Mouse (Mus musculus): ENCODE measurements around the gene Dlx4. TPM values are rescaled to one million over a fixed set of nuclear protein-coding genes. Genes with fewer than 3 reads are reported as not detected.

Dlx4 gene
- polyA plus RNA-seq, 1 experiment from 2014 or later: not detected

- Histone ChIP-seq H3K27ac (no peak overlapping the region), H3K36me3 (ENCODE audit: poor library complexity, severe bottlenecking) (no peaks in the 10 kb centered on the region), H3K27me3 (peaks cover 48% of the 10 kb centered on the region), H3K4me1 (no peaks in the 10 kb centered on the region), H3K4me3 (no peak overlapping the region), H3K4me2 (no peak overlapping the region), H3K9me3 (replicated peaks) (no peaks in the 10 kb centered on the region), H3K9ac (no peak overlapping the region)
- WGBS: 88% methylated on average over 2 of the region's 2 CpGs
- ATAC-seq: no peak
Measured at GRCm38 (mm10) chr11:95155511-95155910, 9.4 kb upstream of the Dlx4 start.

GRCm38 (mm10) chr11:95153681-95154080 lies 7.6 kb upstream of the Dlx4 start:
- 76% methylated on average over 5 of the region's 5 CpGs for WGBS
- H3K4me2 ChIP-seq: no peak overlapping the region
- no peaks in the 10 kb centered on the region for H3K4me1 ChIP-seq
- H3K36me3 ChIP-seq (ENCODE audit: poor library complexity, severe bottlenecking): no peaks in the 10 kb centered on the region
- no peak overlapping the region for H3K9ac ChIP-seq
- H3K27me3 ChIP-seq: peaks cover 66% of the 10 kb centered on the region
- H3K27ac ChIP-seq: no peak overlapping the region
- no peak overlapping the region for H3K4me3 ChIP-seq
- H3K9me3 ChIP-seq (replicated peaks): no peaks in the 10 kb centered on the region
- no peak for ATAC-seq

DNA sequence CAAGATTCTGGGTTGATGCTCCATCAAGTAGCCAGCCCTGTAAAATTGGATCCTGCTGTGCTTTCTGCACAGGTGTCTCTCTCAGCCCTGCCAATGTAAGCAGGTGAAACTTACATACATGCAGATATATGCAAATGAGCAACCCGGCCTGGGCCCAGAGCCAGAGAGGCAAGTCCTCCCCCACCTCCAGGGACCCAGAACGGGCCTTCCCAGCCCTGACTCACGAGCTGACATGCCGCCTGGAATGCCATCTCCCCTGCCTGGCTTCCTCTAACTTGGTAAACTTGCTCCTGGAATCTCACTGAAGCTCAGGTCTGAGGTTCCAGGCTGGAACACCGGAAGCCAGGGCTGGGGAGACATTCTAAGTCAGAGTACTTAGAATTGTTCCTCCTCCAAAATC lies 7.1 kb upstream of the Dlx4 start:
- Histone ChIP-seq H3K4me2 (no peak overlapping the region), H3K27me3 (peaks cover 71% of the 10 kb centered on the region), H3K9ac (no peak overlapping the region), H3K36me3 (ENCODE audit: poor library complexity, severe bottlenecking) (no peaks in the 10 kb centered on the region), H3K4me1 (no peaks in the 10 kb centered on the region), H3K27ac (no peak overlapping the region), H3K4me3 (no peak overlapping the region), H3K9me3 (replicated peaks) (no peaks in the 10 kb centered on the region)
- 29% methylated on average over 5 of the region's 5 CpGs for WGBS
- ATAC-seq: no peak

GRCm38 (mm10) chr11:95150269-95151049 lies 4.4 kb upstream of the Dlx4 start:
- ATAC-seq: no peak
- no peak overlapping the region for H3K4me3 ChIP-seq
- no peak overlapping the region for H3K27ac ChIP-seq
- H3K4me2 ChIP-seq: no peak overlapping the region
- 1% methylated on average over 33 of the region's 33 CpGs for WGBS
- peaks cover 9% of the 10 kb centered on the region for H3K4me1 ChIP-seq
- peaks cover 91% of the 10 kb centered on the region for H3K27me3 ChIP-seq
- no peaks in the 10 kb centered on the region for H3K36me3 ChIP-seq (ENCODE audit: poor library complexity, severe bottlenecking)
- no peaks in the 10 kb centered on the region for H3K9me3 ChIP-seq (replicated peaks)
- H3K9ac ChIP-seq: no peak overlapping the region

GRCm38 (mm10) chr11:95149462-95150268 lies 3.6 kb upstream of the Dlx4 start:
- 1% methylated on average over 27 of the region's 27 CpGs for WGBS
- Histone ChIP-seq H3K9me3 (replicated peaks) (no peaks in the 10 kb centered on the region), H3K27me3 (peaks cover 97% of the 10 kb centered on the region), H3K9ac (no peak overlapping the region), H3K27ac (no peak overlapping the region), H3K4me2 (no peak overlapping the region), H3K4me3 (no peak overlapping the region), H3K36me3 (ENCODE audit: poor library complexity, severe bottlenecking) (no peaks in the 10 kb centered on the region), H3K4me1 (peaks cover 17% of the 10 kb centered on the region)
- ATAC-seq: no peak

DNA sequence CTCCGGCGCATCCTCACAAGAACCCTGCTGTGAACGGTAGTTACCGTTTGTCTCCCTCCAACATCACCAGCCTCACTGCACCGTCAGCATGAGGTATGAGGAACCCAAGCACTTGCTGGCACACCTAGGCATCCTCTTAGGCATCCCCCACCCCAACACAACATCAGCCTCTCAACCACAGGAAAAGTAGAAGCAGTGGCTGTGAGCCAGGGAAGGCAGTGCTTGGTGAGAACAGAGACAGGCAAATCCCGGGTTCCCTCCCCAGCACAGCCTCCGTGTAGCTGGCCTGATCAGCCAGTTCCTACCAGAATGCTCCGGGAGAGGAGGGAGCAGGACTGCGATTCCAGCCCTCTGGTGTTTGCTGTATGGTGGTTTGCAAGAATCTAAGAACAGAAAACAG lies 2.7 kb upstream of the Dlx4 start:
- no peak for ATAC-seq
- no peaks in the 10 kb centered on the region for H3K9me3 ChIP-seq (replicated peaks)
- peaks cover 100% of the 10 kb centered on the region for H3K27me3 ChIP-seq
- no peaks in the 10 kb centered on the region for H3K36me3 ChIP-seq (ENCODE audit: poor library complexity, severe bottlenecking)
- no peak overlapping the region for H3K4me3 ChIP-seq
- H3K4me2 ChIP-seq: no peak overlapping the region
- no peak overlapping the region for H3K9ac ChIP-seq
- under 1% methylated on average over 9 of the region's 9 CpGs for WGBS
- H3K4me1 ChIP-seq: peaks cover 17% of the 10 kb centered on the region
- H3K27ac ChIP-seq: no peak overlapping the region

GRCm38 (mm10) chr11:95144946-95145483 lies 1.0 kb downstream of the Dlx4 start:
- no peak for ATAC-seq
- Histone ChIP-seq H3K4me3 (peak overlapping the region; percentile 39), H3K4me1 (peaks cover 23% of the 10 kb centered on the region), H3K27me3 (peaks cover 99% of the 10 kb centered on the region), H3K4me2 (peak overlapping the region; percentile 68), H3K27ac (no peak overlapping the region), H3K36me3 (ENCODE audit: poor library complexity, severe bottlenecking) (no peaks in the 10 kb centered on the region), H3K9ac (no peak overlapping the region), H3K9me3 (replicated peaks) (no peaks in the 10 kb centered on the region)
- WGBS: under 1% methylated on average over 34 of the region's 34 CpGs

GRCm38 (mm10) chr11:95144091-95144945 lies 1.7 kb downstream of the Dlx4 start:
- WGBS: 4% methylated on average over 9 of the region's 9 CpGs
- peaks cover 26% of the 10 kb centered on the region for H3K4me1 ChIP-seq
- ATAC-seq: no peak

GRCm38 (mm10) chr11:95143663-95144062 lies 2.4 kb downstream of the Dlx4 start:
- H3K9me3 ChIP-seq (replicated peaks): no peaks in the 10 kb centered on the region
- no peak overlapping the region for H3K4me3 ChIP-seq
- 1% methylated on average over 4 of the region's 4 CpGs for WGBS
- ATAC-seq: no peak
- no peaks in the 10 kb centered on the region for H3K36me3 ChIP-seq (ENCODE audit: poor library complexity, severe bottlenecking)
- no peak overlapping the region for H3K4me2 ChIP-seq
- peaks cover 99% of the 10 kb centered on the region for H3K27me3 ChIP-seq
- no peak overlapping the region for H3K27ac ChIP-seq
- no peak overlapping the region for H3K9ac ChIP-seq
- peaks cover 33% of the 10 kb centered on the region for H3K4me1 ChIP-seq

More at GRCm38 (mm10) chr11:95144091-95144945, 1.7 kb downstream of the Dlx4 start:
- Histone ChIP-seq H3K9ac (no peak overlapping the region), H3K4me2 (peak overlapping the region; percentile 68), H3K27ac (no peak overlapping the region), H3K4me3 (no peak overlapping the region), H3K9me3 (replicated peaks) (no peaks in the 10 kb centered on the region), H3K36me3 (ENCODE audit: poor library complexity, severe bottlenecking) (no peaks in the 10 kb centered on the region), H3K27me3 (peaks cover 99% of the 10 kb centered on the region)

DNA sequence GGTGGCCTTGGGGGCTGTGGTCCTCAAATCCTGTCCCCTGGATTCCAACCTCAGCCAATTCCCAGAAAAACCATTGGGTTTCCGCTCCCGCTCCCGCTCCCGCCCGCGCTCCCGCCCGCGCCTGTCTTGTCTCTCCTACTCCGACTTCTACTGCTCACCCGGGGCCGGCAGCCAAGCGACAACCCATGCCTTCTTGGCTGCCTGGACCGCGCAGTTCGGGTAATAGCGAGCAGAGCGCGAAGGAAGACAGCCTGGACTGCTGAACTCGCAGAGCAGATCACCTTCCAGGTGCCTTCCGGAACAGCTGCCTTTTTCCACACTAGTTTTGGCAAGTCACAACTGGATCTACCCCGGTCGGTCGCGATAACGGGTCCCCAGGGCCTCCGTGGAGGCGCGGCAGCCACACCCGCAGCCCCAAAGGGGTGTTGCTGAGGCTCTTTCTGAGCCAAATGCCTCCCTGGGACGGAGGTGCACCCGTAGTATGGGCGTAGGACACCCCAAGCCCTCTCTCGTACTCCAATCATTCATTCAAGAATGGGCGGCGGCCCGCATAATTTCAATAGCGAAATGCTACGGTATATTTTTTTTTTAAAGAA lies 3.0 kb downstream of the Dlx4 start:
- H3K9me3 ChIP-seq (replicated peaks): no peaks in the 10 kb centered on the region
- peak overlapping the region; percentile 13; the same call in 1 of the 2 replicates for H3K4me3 ChIP-seq
- H3K4me2 ChIP-seq: no peak overlapping the region
- peaks cover 99% of the 10 kb centered on the region for H3K27me3 ChIP-seq
- H3K9ac ChIP-seq: no peak overlapping the region
- H3K27ac ChIP-seq: no peak overlapping the region
- H3K4me1 ChIP-seq: peaks cover 39% of the 10 kb centered on the region
- H3K36me3 ChIP-seq (ENCODE audit: poor library complexity, severe bottlenecking): no peaks in the 10 kb centered on the region
- no peak for ATAC-seq
- WGBS: 3% methylated on average over 39 of the region's 39 CpGs

- no peak overlapping the region for H3K9ac ChIP-seq
- no peak overlapping the region for H3K4me2 ChIP-seq
- H3K4me3 ChIP-seq: no peak overlapping the region
- no peaks in the 10 kb centered on the region for H3K36me3 ChIP-seq (ENCODE audit: poor library complexity, severe bottlenecking)
- peaks cover 99% of the 10 kb centered on the region for H3K27me3 ChIP-seq
- 7% methylated on average over 10 of the region's 10 CpGs for WGBS
- no peaks in the 10 kb centered on the region for H3K9me3 ChIP-seq (replicated peaks)
- no peak overlapping the region for H3K27ac ChIP-seq
- H3K4me1 ChIP-seq: peaks cover 47% of the 10 kb centered on the region
- ATAC-seq: no peak
Measured at GRCm38 (mm10) chr11:95142258-95142657, 3.8 kb downstream of the Dlx4 start.

Measured in forebrain, embryonic 13.5 days (tissue).